Mouse (Mus musculus): ENCODE results near the gene Gm14137.

- TF ChIP-seq CTCF (conservative IDR thresholded peaks at IDR 0.05 in 1 of 2, IDR thresholded peaks at IDR 0.05 in 1 of 2; ENCODE audit: low read depth in 2 of 2, low read length in 2 of 2) (no peak), MAZ (IDR thresholded peaks at IDR 0.05; ENCODE audit: low read depth, low read length) (no peak), USF1 (IDR thresholded peaks at IDR 0.05; ENCODE audit: low read depth, low read length) (no peak)
These were observed 28.7 kb downstream of the Gm14137 start for GRCm38 (mm10) chr2:119202914-119203453.
